Mouse (Mus musculus): ENCODE measurements at regions not wholly inside any gene's neighbourhood (a gene's known extent, or its start where the extent isn't known, plus 50 kb on each side); places are given as distances from the start of the nearest gene placed in this dataset.

DNA sequence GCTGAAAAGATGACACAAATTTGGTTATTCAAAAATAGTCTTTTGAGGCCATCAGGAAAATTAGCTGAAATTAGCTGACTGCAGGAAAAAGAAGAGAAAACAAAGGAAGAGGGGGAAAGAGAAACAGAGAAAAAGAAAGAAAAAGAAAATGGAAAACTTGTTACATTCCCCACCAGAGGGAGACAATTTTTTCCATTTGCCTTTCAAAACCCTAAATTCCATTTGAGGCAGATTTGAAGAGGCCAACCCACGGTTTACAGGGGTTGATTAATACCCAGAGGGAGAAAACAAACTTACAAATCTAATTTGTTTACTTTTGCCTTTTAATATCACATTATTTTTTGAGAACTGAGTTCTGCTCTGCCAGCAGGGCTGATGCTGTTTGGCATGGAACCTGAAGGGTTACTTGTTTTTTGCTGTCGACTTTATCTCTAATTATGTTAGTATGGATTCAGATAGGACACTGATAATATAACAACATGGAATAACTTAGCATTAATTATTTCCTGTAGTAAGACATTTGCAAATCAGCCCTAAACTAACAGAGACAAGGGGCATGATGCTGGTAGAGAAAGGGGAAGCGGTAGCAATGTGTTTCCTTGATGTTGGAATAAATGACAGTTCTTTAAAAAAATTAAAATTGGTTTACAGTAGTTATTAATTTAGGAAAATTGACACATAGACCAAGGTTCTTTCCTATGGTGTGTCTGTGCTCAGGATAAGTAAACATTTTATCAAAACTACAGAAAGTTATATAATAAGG lies 114.4 kb upstream of the Pkn2 start:
- TF ChIP-seq CTCF (IDR thresholded peaks at IDR 0.05), result peak; percentile 41
- TF ChIP-seq EP300 (IDR thresholded peaks at IDR 0.05), result no peak

All from lung, postnatal 0 days (tissue).